Mouse (Mus musculus) embryo, embryonic 10.5 days (tissue): ENCODE data around the gene Ptbp3.

ENCODE experiments used
- DNase-seq: peaks from one replicate; pipeline ENCODE4 v3.0.0-alpha.2; 2015; ENCODE audit warnings: low spot score

The Ptbp3 gene

DNA sequence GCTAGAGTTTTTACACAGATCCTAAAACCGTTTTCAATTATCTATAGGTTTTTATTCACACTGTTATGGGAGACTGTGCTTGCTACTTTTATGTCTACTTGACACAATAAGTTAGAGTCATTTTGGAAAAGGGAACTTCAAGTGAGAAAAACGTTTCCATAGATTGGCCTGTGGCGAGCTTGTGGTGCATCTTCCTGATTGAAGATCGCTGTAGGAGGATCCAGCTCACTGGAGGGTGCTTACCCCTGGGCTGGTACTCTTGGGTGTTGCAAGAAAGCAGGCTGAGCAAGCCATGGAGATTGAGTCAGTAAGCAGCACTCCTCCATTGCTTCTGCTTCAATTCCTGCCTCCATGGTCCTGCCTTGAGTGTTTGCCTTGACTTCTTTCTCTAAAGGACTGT lies 113.2 kb downstream of the Ptbp3 start:
- DNase-seq: no peak

GRCm38 (mm10) chr4:59434039-59434438 lies 115.1 kb downstream of the Ptbp3 start:
- no peak for DNase-seq

GRCm38 (mm10) chr4:59429128-59429527 lies 120.0 kb downstream of the Ptbp3 start:
- no peak for DNase-seq

GRCm38 (mm10) chr4:59426429-59426828 lies 122.7 kb downstream of the Ptbp3 start:
- no peak for DNase-seq

- no peak for DNase-seq
Measured at GRCm38 (mm10) chr4:59422808-59423207, 126.4 kb downstream of the Ptbp3 start.

DNA sequence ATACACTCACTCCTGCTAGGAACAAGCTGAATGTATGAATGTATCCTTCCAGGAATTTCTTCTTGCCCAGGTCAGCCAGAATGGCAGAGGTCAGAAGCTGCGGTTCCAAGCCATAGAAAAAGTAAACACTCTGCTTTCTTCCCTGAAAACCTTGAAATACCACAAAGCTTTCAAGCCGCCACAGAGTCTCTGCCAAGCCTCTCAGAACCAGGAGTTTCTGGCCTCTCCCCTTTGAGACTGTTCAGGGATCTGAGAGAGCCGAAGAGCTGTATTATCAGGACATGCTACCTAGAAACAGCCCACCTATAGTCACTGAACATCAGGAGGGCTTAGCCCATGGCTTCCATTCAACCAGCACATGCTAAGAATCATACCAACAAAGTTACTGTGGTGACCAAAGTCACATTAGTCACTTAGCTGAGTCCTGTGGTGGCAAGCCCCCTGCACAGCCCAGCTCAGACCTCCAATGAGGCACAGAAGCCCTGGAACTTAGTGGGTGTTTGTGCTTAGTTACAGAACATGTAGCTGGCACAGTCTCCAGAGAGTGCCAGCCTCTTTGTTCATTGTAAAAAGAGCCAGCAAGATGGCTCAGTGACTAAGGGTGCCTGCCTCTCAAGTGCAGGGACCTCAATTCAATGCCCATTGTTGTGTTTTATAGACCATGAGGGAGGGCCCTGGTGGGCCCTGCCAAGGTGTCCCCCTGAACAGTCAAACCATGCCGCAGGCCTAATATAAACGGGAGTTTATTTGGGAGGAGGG lies 127.0 kb downstream of the Ptbp3 start:
- no peak for DNase-seq
